Mouse (Mus musculus) hindbrain, embryonic 12.5 days (tissue): ENCODE measurements around the gene Ccdc120. TPM values are rescaled to one million over a fixed set of nuclear protein-coding genes. Genes with fewer than 3 reads are reported as not detected.
"Not testable (repeated sequence)": the region's sequence is repeated elsewhere in the genome, so short reads cannot be mapped to it uniquely, and the experiment has no call there.

Experiments
- ATAC-seq: fragments of 200-750 bp; cut with Nextera tagmentation; 2 replicates; pipeline ENCODE4 v1.8.0; 2017; ENCODE audit warnings: moderate TSS enrichment; ENCODE audit not compliant: low FRiP score
- H3K27ac ChIP-seq: fragments of 300-500 bp; sonication (generic); 2 replicates; pipeline ENCODE4 v1.5.1; 2016; ENCODE audit warnings: mild to moderate bottlenecking
- H3K27me3 ChIP-seq: fragments of 300-500 bp; sonication (generic); 2 replicates; pipeline ENCODE4 v1.6.1; 2016; ENCODE audit warnings: mild to moderate bottlenecking
- H3K36me3 ChIP-seq: fragments of 300-500 bp; sonication (generic); 2 replicates; pipeline ENCODE4 v1.6.1; 2016; ENCODE audit warnings: mild to moderate bottlenecking
- H3K4me1 ChIP-seq: fragments of 300-500 bp; sonication (generic); 2 replicates; pipeline ENCODE4 v1.6.1; 2016
- H3K4me2 ChIP-seq: fragments of 300-500 bp; sonication (generic); replicated peaks from 2 replicates; pipeline ENCODE4 v1.6.1; 2016; ENCODE audit warnings: mild to moderate bottlenecking
- H3K4me3 ChIP-seq: fragments of 300-500 bp; sonication (generic); 2 replicates; pipeline ENCODE4 v1.5.1; 2016; ENCODE audit warnings: mild to moderate bottlenecking
- H3K9ac ChIP-seq: fragments of 300-500 bp; sonication (generic); 2 replicates; pipeline ENCODE4 v1.6.1; 2016; ENCODE audit warnings: mild to moderate bottlenecking, moderate library complexity
- H3K9me3 ChIP-seq: fragments of 300-500 bp; sonication (generic); replicated peaks from 2 replicates; pipeline ENCODE4 v1.6.1; 2016; ENCODE audit warnings: mild to moderate bottlenecking
- WGBS: fragments of 180-500 bp; shearing (Covaris S2); methylation state at CpG from one replicate; pipeline ENCODE4 v1.1.7; 2016; 5-methylcytosine and 5-hydroxymethylcytosine counted together
- polyA plus RNA-seq: library from polyadenylated mRNA; unstranded; fragments of >200 nt; fragmentation: Nextera tagmentation; extraction: Ambion mirVana; gene quantifications from 2 replicates; pipeline ENCODE4 v1.2.1, GENCODE M21; 2016

The Ccdc120 gene
- polyA plus RNA-seq, 1 experiment from 2014 or later = 37.7 TPM

GRCm38 (mm10) chrX:7772766-7773165, 22.1 kb upstream of the Ccdc120 start:
- Histone ChIP-seq H3K27ac (no peak overlapping the region), H3K9me3 (no peaks in the 10 kb centered on the region), H3K4me1 (no peaks in the 10 kb centered on the region), H3K36me3 (peaks cover 24% of the 10 kb centered on the region), H3K27me3 (no peaks in the 10 kb centered on the region), H3K4me2 (no peak overlapping the region), H3K4me3 (no peak overlapping the region), H3K9ac (no peak overlapping the region)
- ATAC-seq = no peak
- WGBS = 43% methylated on average over 2 of the region's 2 CpGs

- Histone ChIP-seq H3K27ac (no peak overlapping the region), H3K36me3 (peaks cover 36% of the 10 kb centered on the region), H3K4me1 (peaks cover 12% of the 10 kb centered on the region; the same call in 1 of the 2 replicates), H3K4me3 (no peak overlapping the region), H3K9me3 (no peaks in the 10 kb centered on the region), H3K9ac (no peak overlapping the region), H3K27me3 (no peaks in the 10 kb centered on the region), H3K4me2 (no peak overlapping the region)
- ATAC-seq = no peak
- 88% methylated on average over 7 of the region's 7 CpGs for WGBS
Measured at GRCm38 (mm10) chrX:7769302-7770017, 18.8 kb upstream of the Ccdc120 start.

GRCm38 (mm10) chrX:7765764-7766163, 15.1 kb upstream of the Ccdc120 start:
- no peak for ATAC-seq
- Histone ChIP-seq H3K4me1 (peaks cover 17% of the 10 kb centered on the region; the same call in 1 of the 2 replicates), H3K27me3 (no peaks in the 10 kb centered on the region), H3K9ac (peak overlapping the region; percentile 38), H3K4me2 (peak overlapping the region; percentile 67), H3K9me3 (no peaks in the 10 kb centered on the region), H3K27ac (no peak overlapping the region), H3K4me3 (peak overlapping the region; percentile 62), H3K36me3 (peaks cover 22% of the 10 kb centered on the region; the same call in 1 of the 2 replicates)
- WGBS = 26% methylated on average over 11 of the region's 11 CpGs

GRCm38 (mm10) chrX:7765281-7765670, 14.6 kb upstream of the Ccdc120 start:
- H3K27me3 ChIP-seq = no peaks in the 10 kb centered on the region
- peaks cover 17% of the 10 kb centered on the region; the same call in 1 of the 2 replicates for H3K4me1 ChIP-seq
- WGBS = 30% methylated on average over 13 of the region's 13 CpGs
- no peaks in the 10 kb centered on the region for H3K9me3 ChIP-seq
- H3K4me2 ChIP-seq = peak overlapping the region; percentile 67
- H3K9ac ChIP-seq = peak overlapping the region; percentile 38
- peak overlapping the region; percentile 62 for H3K4me3 ChIP-seq
- ATAC-seq = no peak
- H3K27ac ChIP-seq = no peak overlapping the region
- H3K36me3 ChIP-seq = peaks cover 18% of the 10 kb centered on the region; the same call in 1 of the 2 replicates

GRCm38 (mm10) chrX:7764657-7765280, 14.1 kb upstream of the Ccdc120 start:
- no peak for ATAC-seq
- Histone ChIP-seq H3K4me1 (peaks cover 17% of the 10 kb centered on the region; the same call in 1 of the 2 replicates), H3K9me3 (no peaks in the 10 kb centered on the region), H3K36me3 (peaks cover 13% of the 10 kb centered on the region; the same call in 1 of the 2 replicates), H3K27ac (no peak overlapping the region), H3K4me2 (peak overlapping the region; percentile 67), H3K9ac (peak overlapping the region; percentile 69), H3K27me3 (no peaks in the 10 kb centered on the region), H3K4me3 (peak overlapping the region; percentile 62)
- WGBS = 14% methylated on average over 9 of the region's 9 CpGs

- peaks cover 12% of the 10 kb centered on the region; the same call in 1 of the 2 replicates for H3K36me3 ChIP-seq
- peak; percentile 17; the same call in 1 of the 2 replicates for ATAC-seq
- WGBS = 22% methylated on average over 22 of the region's 22 CpGs
- peaks cover 17% of the 10 kb centered on the region; the same call in 1 of the 2 replicates for H3K4me1 ChIP-seq
- H3K27me3 ChIP-seq = no peaks in the 10 kb centered on the region
- H3K4me2 ChIP-seq = peak overlapping the region; percentile 67
- H3K9ac ChIP-seq = peak overlapping the region; percentile 69
- H3K27ac ChIP-seq = no peak overlapping the region
- H3K9me3 ChIP-seq = no peaks in the 10 kb centered on the region
- peak overlapping the region; percentile 62 for H3K4me3 ChIP-seq
Measured at GRCm38 (mm10) chrX:7763631-7764393, 13.1 kb upstream of the Ccdc120 start.

GRCm38 (mm10) chrX:7762921-7763197, 12.2 kb upstream of the Ccdc120 start:
- Histone ChIP-seq H3K4me1 (peaks cover 17% of the 10 kb centered on the region; the same call in 1 of the 2 replicates), H3K36me3 (peaks cover 12% of the 10 kb centered on the region; the same call in 1 of the 2 replicates), H3K27me3 (no peaks in the 10 kb centered on the region), H3K9ac (peak overlapping the region; percentile 69), H3K9me3 (no peaks in the 10 kb centered on the region), H3K27ac (peak overlapping the region; percentile 70), H3K4me2 (peak overlapping the region; percentile 67), H3K4me3 (peak overlapping the region; percentile 62)
- ATAC-seq = peak; percentile 34
- WGBS = 22% methylated on average over 20 of the region's 21 CpGs

- Histone ChIP-seq H3K27ac (peak within 1 kb of the TSS; percentile 70), H3K4me3 (peak within 1 kb of the TSS; percentile 62), H3K4me2 (peak within 1 kb of the TSS; percentile 67), H3K9ac (peak within 1 kb of the TSS; percentile 69), H3K36me3 (peaks cover 7% of the 10 kb centered on the region; the same call in 1 of the 2 replicates), H3K27me3 (no peaks in the 10 kb centered on the region), H3K4me1 (peaks cover 17% of the 10 kb centered on the region; the same call in 1 of the 2 replicates), H3K9me3 (no peaks in the 10 kb centered on the region)
- ATAC-seq = peak; percentile 95
- 27% methylated on average over 33 of the region's 38 CpGs for WGBS
Measured at GRCm38 (mm10) chrX:7762137-7762920, 11.6 kb upstream of the Ccdc120 start, which contains the start of gene Tfe3. TSS of gene Tfe3 (plus strand) at chrX:7762560.

- 13% methylated on average over 3 of the region's 3 CpGs for WGBS
- not testable (repeated sequence) for H3K4me3 ChIP-seq, H3K4me2 ChIP-seq, H3K27ac ChIP-seq, H3K9ac ChIP-seq, H3K27me3 ChIP-seq, H3K36me3 ChIP-seq, H3K9me3 ChIP-seq, H3K4me1 ChIP-seq
- 0 out of 2 replicates have a peak, but pooled peaks have one; percentile 47 for ATAC-seq
Measured at GRCm38 (mm10) chrX:7753627-7754026, 2.9 kb upstream of the Ccdc120 start.

GRCm38 (mm10) chrX:7745429-7745828, 5.3 kb downstream of the Ccdc120 start:
- H3K27ac ChIP-seq = no peak overlapping the region
- no peak overlapping the region for H3K4me3 ChIP-seq
- no peak overlapping the region for H3K9ac ChIP-seq
- H3K36me3 ChIP-seq = no peaks in the 10 kb centered on the region
- H3K4me2 ChIP-seq = no peak overlapping the region
- 0 out of 2 replicates have a peak, but pooled peaks cover 3% of the 10 kb centered on the region for H3K4me1 ChIP-seq
- no peaks in the 10 kb centered on the region for H3K27me3 ChIP-seq
- ATAC-seq = no peak
- no peaks in the 10 kb centered on the region for H3K9me3 ChIP-seq
- WGBS = 92% methylated on average over 8 of the region's 8 CpGs

- no peak for ATAC-seq
- H3K4me3 ChIP-seq = no peak overlapping the region
- WGBS = 56% methylated on average over 1 of the region's 1 CpGs
- no peak overlapping the region for H3K4me2 ChIP-seq
- H3K9ac ChIP-seq = no peak overlapping the region
- H3K36me3 ChIP-seq = no peaks in the 10 kb centered on the region
- no peak overlapping the region for H3K27ac ChIP-seq
- 0 out of 2 replicates have a peak, but pooled peaks cover 2% of the 10 kb centered on the region for H3K4me1 ChIP-seq
- H3K27me3 ChIP-seq = no peaks in the 10 kb centered on the region
- no peaks in the 10 kb centered on the region for H3K9me3 ChIP-seq
Measured at GRCm38 (mm10) chrX:7744940-7745339, 5.8 kb downstream of the Ccdc120 start.
